Mouse (Mus musculus) naive thymus-derived CD4-positive, alpha-beta T cell, adult 2 months (primary cell): ENCODE data around the gene Cfap46.
A peak's percentile ranks its signal among the peaks of the same experiment; 100 is the strongest.
"Not testable (repeated sequence)": the region's sequence is repeated elsewhere in the genome, so short reads cannot be mapped to it uniquely, and the experiment has no call there.

ENCODE experiments used
- DNase-seq: peaks from one replicate; pipeline ENCODE4 v3.0.0-alpha.2; 2011; ENCODE audit warnings: low read depth

Cfap46 gene

GRCm38 (mm10) chr7:139663318-139663717, 20.3 kb downstream of the Cfap46 start:
- DNase-seq, result no peak

GRCm38 (mm10) chr7:139659901-139660300, 23.7 kb downstream of the Cfap46 start:
- not testable (repeated sequence) for DNase-seq

GRCm38 (mm10) chr7:139649698-139650097, 33.9 kb downstream of the Cfap46 start:
- no peak for DNase-seq

- DNase-seq, result peak; percentile 90
These were observed 35.4 kb downstream of the Cfap46 start for GRCm38 (mm10) chr7:139648107-139648824.

GRCm38 (mm10) chr7:139633393-139633792, 50.2 kb downstream of the Cfap46 start:
- DNase-seq, result no peak

- no peak for DNase-seq
These were observed 58.5 kb downstream of the Cfap46 start for GRCm38 (mm10) chr7:139625156-139625555.

- DNase-seq, result no peak
These were observed 61.0 kb downstream of the Cfap46 start for GRCm38 (mm10) chr7:139622568-139622967.

GRCm38 (mm10) chr7:139615767-139616766, 67.5 kb downstream of the Cfap46 start:
- DNase-seq, result peak; percentile 45

GRCm38 (mm10) chr7:139610328-139610727, 73.3 kb downstream of the Cfap46 start:
- DNase-seq, result no peak

GRCm38 (mm10) chr7:139595862-139596261, 87.8 kb downstream of the Cfap46 start:
- DNase-seq, result no peak

- no peak for DNase-seq
These were observed 88.3 kb downstream of the Cfap46 start for GRCm38 (mm10) chr7:139595311-139595710.

- no peak for DNase-seq
These were observed 92.3 kb downstream of the Cfap46 start for GRCm38 (mm10) chr7:139591311-139591710.

- peak; percentile 12 for DNase-seq
These were observed 93.3 kb downstream of the Cfap46 start for GRCm38 (mm10) chr7:139590302-139590701.

- no peak for DNase-seq
These were observed 95.7 kb downstream of the Cfap46 start for GRCm38 (mm10) chr7:139587919-139588318.

- no peak for DNase-seq
These were observed 98.3 kb downstream of the Cfap46 start for GRCm38 (mm10) chr7:139585183-139585821.

- DNase-seq, result no peak
These were observed 99.1 kb downstream of the Cfap46 start for GRCm38 (mm10) chr7:139584221-139585175.

- DNase-seq, result no peak
These were observed 100.4 kb downstream of the Cfap46 start for GRCm38 (mm10) chr7:139583094-139583737.

GRCm38 (mm10) chr7:139582595-139582994, 101.0 kb downstream of the Cfap46 start, which contains the start of gene Nkx6-2:
TSS of gene Nkx6-2 (minus strand) at chr7:139582797.
- DNase-seq, result no peak

- no peak for DNase-seq
These were observed 101.6 kb downstream of the Cfap46 start for GRCm38 (mm10) chr7:139581801-139582571.
